Mouse (Mus musculus) neutrophil, adult 65 days (primary cell): ENCODE data around the gene Tkt. TPM values are rescaled to one million over a fixed set of nuclear protein-coding genes. Genes with fewer than 3 reads are reported as not detected.

Experiments
- total RNA-seq: library from RNA; stranded (reverse); gene quantifications from 2 replicates; pipeline ENCODE4 v1.2.4, GENCODE M21; 2023

The Tkt gene
- 1,152 and 1,273 TPM in 2 replicates for total RNA-seq

GRCm38 (mm10) chr14:30548131-30548720 is at the start of gene Tkt:
Gene Tkt (plus strand): TSS chr14:30548359.

Other genes with a start within 250 kb of the Tkt start
- gene Dcp1a, start 68.8 kb upstream of the Tkt start, total RNA-seq, result 30.1 and 36.9 TPM in 2 replicates
- gene Cacna1d, start 56.9 kb upstream of the Tkt start, total RNA-seq, result 1.1 and 3.4 TPM in 2 replicates
- gene Prkcd, start 77.9 kb downstream of the Tkt start, total RNA-seq, result 603 and 666 TPM in 2 replicates
- 5.4 and 6.4 TPM in 2 replicates for gene Rft1, start 106.0 kb downstream of the Tkt start, total RNA-seq
- gene Sfmbt1, start 166.5 kb downstream of the Tkt start, total RNA-seq, result 11.6 and 15.1 TPM in 2 replicates